Mouse (Mus musculus): ENCODE data around the gene Gm3298.
"Not testable (repeated sequence)": the region's sequence is repeated elsewhere in the genome, so short reads cannot be mapped to it uniquely, and the experiment has no call there.

Gm3298 gene

GRCm38 (mm10) chr14:5015591-5015990 is at the start of gene Gm3298:
TSS of gene Gm3298 (plus strand) at chr14:5015891.
- DNase-seq = not testable (repeated sequence)

GRCm38 (mm10) chr14:4983635-4984034 is 32.1 kb upstream of the Gm3298 start, which contains the start of gene Gm8297:
TSS of gene Gm8297 (plus strand) at chr14:4983935.
- not testable (repeated sequence) for DNase-seq

- DNase-seq = not testable (repeated sequence)
Observed at GRCm38 (mm10) chr14:5050329-5050728, 34.6 kb downstream of the Gm3298 start, which contains the start of gene 4930555G01Rik. TSS of gene 4930555G01Rik (plus strand) at chr14:5050629.
